ENCODE assay signal across 10 mouse cellular contexts in the genomic region with DNA sequence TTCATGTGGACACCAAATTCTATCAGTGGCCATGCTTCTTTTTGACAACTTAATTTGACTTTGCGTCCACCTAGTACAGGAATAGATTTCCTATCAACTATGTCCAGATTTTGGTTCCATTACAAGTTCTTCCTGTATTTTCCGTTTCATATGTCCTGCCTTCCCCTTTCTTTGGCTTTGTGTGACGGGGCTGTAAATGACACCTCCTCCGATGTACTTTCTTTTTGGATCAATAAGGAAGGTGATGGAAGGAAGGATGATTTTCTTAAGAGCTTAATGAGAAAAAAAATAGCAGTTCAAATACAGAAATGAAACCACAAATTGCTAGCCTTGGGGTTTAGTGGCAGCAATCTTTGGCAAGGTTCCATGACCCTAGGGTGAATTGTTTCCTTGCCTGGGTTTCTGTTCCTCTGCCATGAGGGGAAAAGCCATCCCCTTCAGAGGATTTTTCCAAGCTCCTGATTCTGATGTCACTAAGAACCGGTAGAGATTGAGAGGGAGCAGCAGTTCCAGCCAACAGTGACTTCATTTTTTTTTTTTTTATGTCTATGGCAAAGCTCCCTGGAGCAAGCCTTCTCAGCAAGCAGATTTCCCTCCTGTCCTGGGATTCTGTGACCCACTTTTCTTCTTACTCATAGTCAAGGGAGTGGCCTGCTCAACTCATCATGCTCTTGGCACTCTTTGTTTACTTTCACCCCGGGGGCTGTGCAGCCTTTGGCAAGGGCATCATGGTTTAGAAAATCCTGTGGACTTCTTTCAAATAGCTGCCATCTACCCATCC. TPM values are rescaled to one million over a fixed set of nuclear protein-coding genes. Genes with fewer than 3 reads are reported as not detected.
DNase-seq lines count a peak whose midpoint lies in the region; ATAC-seq and TF ChIP-seq lines count a peak whose summit lies in the region.
"Had no signal": no experiment of that assay in that cellular context is flagged by ENCODE, and none has a peak within 500 bp of the region (broad histone marks: within the 10 kb centered on the region; RNA-seq: fewer than 3 reads in every experiment).

No protein-coding gene starts in this region.

- no peak for TF ChIP-seq POLR2A in heart, adult 2 months (IDR thresholded peaks at IDR 0.05; ENCODE audit: insufficient read depth, low read depth, low read length)

- WGBS in kidney, embryonic 16.5 days: 71% methylated on average over 6 of the region's 6 CpGs
- 37% methylated on average over 6 of the region's 6 CpGs for WGBS in heart, adult 2 months

- H3K27ac ChIP-seq in kidney, embryonic 16.5 days (ENCODE audit: low read length): no peak overlapping the region
- peak overlapping the region; percentile 23 for H3K27ac ChIP-seq in heart, adult 2 months
- H3K27ac ChIP-seq: embryonic facial prominence, embryonic 15.5 days had no signal

- no peak for ATAC-seq in kidney, embryonic 16.5 days (ENCODE audit: low FRiP score, low TSS enrichment)

- H3K79me2 ChIP-seq in heart, adult 2 months (replicated peaks; ENCODE audit: control insufficient read depth, insufficient read depth, low read length): no peaks in the 10 kb centered on the region

- peak; percentile 9 to 18 for DNase-seq in kidney, adult 8-10 months
- DNase-seq in adrenal gland, postnatal 14 days: peak; percentile 61
- DNase-seq in heart, adult 2 months: peak; percentile 29 to 42
- DNase-seq in lung, postnatal 36 days: peak; percentile 59
- no peak for DNase-seq in neural tube, embryonic 10.5 days (ENCODE audit: extremely low spot score, low spot score)
- DNase-seq in layer of hippocampus, adult 18-20 months (ENCODE audit: low spot score in 2 of 2): no peak
- DNase-seq in left cerebral cortex, adult 18-20 months (ENCODE audit: low spot score in 2 of 2): no peak

- intact Hi-C loops in heart, adult 2 months (cut with DNase I): loop anchor here (5.0 kb wide), 1 partner anchor 68 kb away; the partner anchor contains the start of gene Sytl2

- H3K4me3 ChIP-seq in kidney, embryonic 16.5 days (ENCODE audit: low read length): no peak overlapping the region
- H3K4me3 ChIP-seq in heart, adult 2 months: no peak overlapping the region
- H3K4me3 ChIP-seq: embryonic facial prominence, embryonic 15.5 days had no signal

- no peaks in the 10 kb centered on the region for H3K27me3 ChIP-seq in kidney, embryonic 16.5 days (ENCODE audit: insufficient read depth, low read length)
- H3K27me3 ChIP-seq in heart, adult 2 months (ENCODE audit: control insufficient read depth, insufficient read depth, low read length): no peaks in the 10 kb centered on the region
- H3K27me3 ChIP-seq: embryonic facial prominence, embryonic 15.5 days had no signal

- H3K9ac ChIP-seq in kidney, embryonic 16.5 days (replicated peaks; ENCODE audit: low read length): no peak overlapping the region
- H3K9ac ChIP-seq in heart, adult 2 months (ENCODE audit: low read depth, low read length): no peak overlapping the region
- H3K9ac ChIP-seq: embryonic facial prominence, embryonic 15.5 days had no signal

- TF ChIP-seq EP300 in heart, adult 2 months (IDR thresholded peaks at IDR 0.05; ENCODE audit: insufficient read depth, low read depth, low read length): no peak

- no peaks in the 10 kb centered on the region for H3K4me1 ChIP-seq in kidney, embryonic 16.5 days (ENCODE audit: insufficient read depth, low read length)
- peaks cover 1% of the 10 kb centered on the region for H3K4me1 ChIP-seq in heart, adult 2 months (ENCODE audit: control insufficient read depth, insufficient read depth, low read length)
- H3K4me1 ChIP-seq: embryonic facial prominence, embryonic 15.5 days had no signal

- H3K4me2 ChIP-seq in kidney, embryonic 16.5 days (replicated peaks; ENCODE audit: low read depth, low read length): no peak overlapping the region
- H3K4me2 ChIP-seq: embryonic facial prominence, embryonic 15.5 days had no signal

- no peaks in the 10 kb centered on the region for H3K9me3 ChIP-seq in kidney, embryonic 16.5 days (ENCODE audit: low read length)
- H3K9me3 ChIP-seq: embryonic facial prominence, embryonic 15.5 days; G1E had no signal

- no peak for TF ChIP-seq CTCF in heart, adult 2 months (IDR thresholded peaks at IDR 0.05)

- no peaks in the 10 kb centered on the region for H3K36me3 ChIP-seq in kidney, embryonic 16.5 days (ENCODE audit: insufficient read depth, low read length)
- no peaks in the 10 kb centered on the region for H3K36me3 ChIP-seq in heart, adult 2 months (ENCODE audit: control insufficient read depth, insufficient read depth, low read length)
- H3K36me3 ChIP-seq: embryonic facial prominence, embryonic 15.5 days; G1E had no signal

RNA-seq across cellular contexts. Expression of gene Ccdc89, which starts 56.1 kb away (rescaled TPM):
- polyA plus RNA-seq in kidney, embryonic 16.5 days (2015; fragmentation: Nextera tagmentation; extraction: Ambion mirVana): 1.2 and 1.3 TPM in 2 replicates
- 0.37 and 0.68 TPM in 2 replicates for total RNA-seq in adrenal gland, postnatal 14 days (2021)
- under 1 TPM in 1 of 2 experiments, not detected in 1; 0.16 TPM for total RNA-seq in heart, adult 2 months (2021)
- polyA plus RNA-seq in heart, adult 2 months (2012; rRNA removed): 0.15 and 0.18 TPM in 2 replicates
- under 1 TPM; 0.86 to 0.97 TPM for total RNA-seq in layer of hippocampus, adult 18-20 months (2021)
- 1 to 10 TPM in 1 of 2 experiments, under 1 TPM in 1; 0.91 to 1.1 TPM for total RNA-seq in left cerebral cortex, adult 18-20 months (2021)
- polyA plus RNA-seq: G1E had no signal

Comparison
In these comparisons a context has a peak if more than half of its experiments do, and no peak if none do; other contexts are left out.
1. DNase-seq: peak in kidney, adult 8-10 months (2 of 2), adrenal gland, postnatal 14 days (single experiment), heart, adult 2 months (2 of 2) and lung, postnatal 36 days (single experiment); none in neural tube, embryonic 10.5 days (single experiment), layer of hippocampus, adult 18-20 months (0 of 2) and left cerebral cortex, adult 18-20 months (0 of 2).